Mouse (Mus musculus): Measurements from ENCODE around the gene Fbln1. TPM values are rescaled to one million over a fixed set of nuclear protein-coding genes. Genes with fewer than 3 reads are reported as not detected.

Fbln1 gene
- polyA plus RNA-seq, 1 experiment = 13.4 TPM

- Histone ChIP-seq H3K36me3 (ENCODE audit: control insufficient read depth, insufficient read depth) (no peaks in the 10 kb centered on the region), H3ac (ENCODE audit: control insufficient read depth, insufficient read length) (no peak overlapping the region), H3K4me3 (no peak overlapping the region), H3K79me2 (ENCODE audit: control insufficient read depth, insufficient read depth) (no peaks in the 10 kb centered on the region), H3K27me3 (ENCODE audit: control insufficient read depth, insufficient read depth, insufficient read length) (no peaks in the 10 kb centered on the region), H3K4me2 (ENCODE audit: low read depth) (no peak overlapping the region)
- TF ChIP-seq E2F4 (IDR thresholded peaks at IDR 0.05; ENCODE audit: insufficient read depth) = no peak
Measured at GRCm38 (mm10) chr15:85232543-85233250, 26.9 kb downstream of the Fbln1 start.

- TF ChIP-seq TCF12 (IDR thresholded peaks at IDR 0.05; ENCODE audit: insufficient read depth, poor library complexity, severe bottlenecking) (no peak), MYOD1 (IDR thresholded peaks at IDR 0.05; ENCODE audit: control insufficient read depth in 1 of 3, insufficient read length in 2 of 3, low read depth in 2 of 3) (no peak), USF1 (IDR thresholded peaks at IDR 0.05; ENCODE audit: low read depth) (no peak), POLR2A (IDR thresholded peaks at IDR 0.05; ENCODE audit: insufficient read length, low read depth) (no peak), REST (IDR thresholded peaks at IDR 0.05; ENCODE audit: insufficient read depth, insufficient read length) (no peak), SRF (IDR thresholded peaks at IDR 0.05; ENCODE audit: control insufficient read depth, insufficient read length, low read depth) (no peak), E2F4 (IDR thresholded peaks at IDR 0.05; ENCODE audit: insufficient read depth) (no peak), MYOG (IDR thresholded peaks at IDR 0.05; ENCODE audit: control insufficient read depth in 1 of 3, insufficient read depth in 1 of 3, insufficient read length in 2 of 3, low read depth in 2 of 3) (no peak), TCF3 (IDR thresholded peaks at IDR 0.05; ENCODE audit: insufficient read length, low read depth) (no peak), CEBPB (IDR thresholded peaks at IDR 0.05; ENCODE audit: insufficient read depth, poor library complexity, severe bottlenecking) (no peak), MAX (IDR thresholded peaks at IDR 0.05; ENCODE audit: low read depth) (no peak), POLR2AphosphoS2 (IDR thresholded peaks at IDR 0.05; ENCODE audit: insufficient read length, low read depth) (no peak)
- H3K4me2 ChIP-seq (ENCODE audit: low read depth) = no peak overlapping the region
- no peaks in the 10 kb centered on the region for H3K27me3 ChIP-seq (ENCODE audit: control insufficient read depth, insufficient read depth, insufficient read length)
- H3K4me3 ChIP-seq = no peak overlapping the region
- no peak overlapping the region for H3ac ChIP-seq (ENCODE audit: control insufficient read depth, insufficient read length)
- no peaks in the 10 kb centered on the region for H3K79me2 ChIP-seq (ENCODE audit: control insufficient read depth, insufficient read depth)
- H3K36me3 ChIP-seq (ENCODE audit: control insufficient read depth, insufficient read depth) = no peaks in the 10 kb centered on the region
Measured at GRCm38 (mm10) chr15:85233251-85233611, 27.5 kb downstream of the Fbln1 start.

GRCm38 (mm10) chr15:85233690-85234089 is 27.9 kb downstream of the Fbln1 start:
- H3K36me3 ChIP-seq (ENCODE audit: control insufficient read depth, insufficient read depth) = no peaks in the 10 kb centered on the region
- H3K4me2 ChIP-seq (ENCODE audit: low read depth) = no peak overlapping the region

GRCm38 (mm10) chr15:85238821-85239745 is 33.3 kb downstream of the Fbln1 start:
- H3K79me2 ChIP-seq (ENCODE audit: control insufficient read depth, insufficient read depth) = no peaks in the 10 kb centered on the region
- no peak overlapping the region for H3K4me3 ChIP-seq
- H3K36me3 ChIP-seq (ENCODE audit: control insufficient read depth, insufficient read depth) = no peaks in the 10 kb centered on the region
- no peak overlapping the region for H3K4me2 ChIP-seq (ENCODE audit: low read depth)
- no peak for TF ChIP-seq E2F4 (IDR thresholded peaks at IDR 0.05; ENCODE audit: insufficient read depth)
- no peak for TF ChIP-seq POLR2A (IDR thresholded peaks at IDR 0.05; ENCODE audit: insufficient read length, low read depth)
- no peak for TF ChIP-seq TCF12 (IDR thresholded peaks at IDR 0.05; ENCODE audit: insufficient read depth, poor library complexity, severe bottlenecking)
- TF ChIP-seq MAX (IDR thresholded peaks at IDR 0.05; ENCODE audit: low read depth) = no peak
- no peak for TF ChIP-seq MYOG (IDR thresholded peaks at IDR 0.05; ENCODE audit: control insufficient read depth in 1 of 3, insufficient read depth in 1 of 3, insufficient read length in 2 of 3, low read depth in 2 of 3)
- no peak for TF ChIP-seq TCF3 (IDR thresholded peaks at IDR 0.05; ENCODE audit: insufficient read length, low read depth)
- TF ChIP-seq SRF (IDR thresholded peaks at IDR 0.05; ENCODE audit: control insufficient read depth, insufficient read length, low read depth) = no peak
- TF ChIP-seq REST (IDR thresholded peaks at IDR 0.05; ENCODE audit: insufficient read depth, insufficient read length) = no peak
- no peak for TF ChIP-seq POLR2AphosphoS2 (IDR thresholded peaks at IDR 0.05; ENCODE audit: insufficient read length, low read depth)
- TF ChIP-seq USF1 (IDR thresholded peaks at IDR 0.05; ENCODE audit: low read depth) = no peak
- no peak for TF ChIP-seq MYOD1 (IDR thresholded peaks at IDR 0.05; ENCODE audit: control insufficient read depth in 1 of 3, insufficient read length in 2 of 3, low read depth in 2 of 3)
- TF ChIP-seq CEBPB (IDR thresholded peaks at IDR 0.05; ENCODE audit: insufficient read depth, poor library complexity, severe bottlenecking) = no peak
- H3ac ChIP-seq (ENCODE audit: control insufficient read depth, insufficient read length) = no peak overlapping the region
- no peaks in the 10 kb centered on the region for H3K27me3 ChIP-seq (ENCODE audit: control insufficient read depth, insufficient read depth, insufficient read length)

More at GRCm38 (mm10) chr15:85233690-85234089, 27.9 kb downstream of the Fbln1 start:
- H3K27me3 ChIP-seq (ENCODE audit: control insufficient read depth, insufficient read depth, insufficient read length) = no peaks in the 10 kb centered on the region
- H3K79me2 ChIP-seq (ENCODE audit: control insufficient read depth, insufficient read depth) = no peaks in the 10 kb centered on the region
- H3K4me3 ChIP-seq = no peak overlapping the region
- TF ChIP-seq MAX (IDR thresholded peaks at IDR 0.05; ENCODE audit: low read depth) (no peak), TCF12 (IDR thresholded peaks at IDR 0.05; ENCODE audit: insufficient read depth, poor library complexity, severe bottlenecking) (no peak), E2F4 (IDR thresholded peaks at IDR 0.05; ENCODE audit: insufficient read depth) (no peak), MYOD1 (IDR thresholded peaks at IDR 0.05; ENCODE audit: control insufficient read depth in 1 of 3, insufficient read length in 2 of 3, low read depth in 2 of 3) (no peak), TCF3 (IDR thresholded peaks at IDR 0.05; ENCODE audit: insufficient read length, low read depth) (no peak), MYOG (IDR thresholded peaks at IDR 0.05; ENCODE audit: control insufficient read depth in 1 of 3, insufficient read depth in 1 of 3, insufficient read length in 2 of 3, low read depth in 2 of 3) (no peak), SRF (IDR thresholded peaks at IDR 0.05; ENCODE audit: control insufficient read depth, insufficient read length, low read depth) (no peak), POLR2A (IDR thresholded peaks at IDR 0.05; ENCODE audit: insufficient read length, low read depth) (no peak), REST (IDR thresholded peaks at IDR 0.05; ENCODE audit: insufficient read depth, insufficient read length) (no peak), CEBPB (IDR thresholded peaks at IDR 0.05; ENCODE audit: insufficient read depth, poor library complexity, severe bottlenecking) (no peak), USF1 (IDR thresholded peaks at IDR 0.05; ENCODE audit: low read depth) (no peak), POLR2AphosphoS2 (IDR thresholded peaks at IDR 0.05; ENCODE audit: insufficient read length, low read depth) (no peak)
- H3ac ChIP-seq (ENCODE audit: control insufficient read depth, insufficient read length) = no peak overlapping the region

Measured in myocyte (in vitro differentiated cells).